In genomic region chr10:116950009-116950769, GRCm38 (mm10) we compare ENCODE assay signal across 8 mouse cellular contexts. TPM values are rescaled to one million over a fixed set of nuclear protein-coding genes. Genes with fewer than 3 reads are reported as not detected.
A peak's percentile ranks its signal among the peaks of the same experiment; 100 is the strongest.
DNase-seq lines count a peak whose midpoint lies in the region; ATAC-seq lines count a peak whose summit lies in the region.

Gene Rab3ip, minus strand, starts transcription at chr10:116950769.

- H3K36me3 ChIP-seq in hindbrain, embryonic 15.5 days, result no peaks in the 10 kb centered on the region

- H3K27ac ChIP-seq in hindbrain, embryonic 15.5 days (replicated peaks), result peak within 1 kb of the TSS; percentile 90

- ATAC-seq in hindbrain, embryonic 15.5 days (ENCODE audit: low FRiP score, low read depth), result peak; percentile 94

- H3K9me3 ChIP-seq in hindbrain, embryonic 15.5 days, result no peaks in the 10 kb centered on the region

- peak; percentile 85 for DNase-seq in R1 (ENCODE audit: low read depth, low spot score)
- peak; percentile 94 to 97 for DNase-seq in cerebellum, postnatal 25 days
- peak; percentile 89 to 92 for DNase-seq in frontal cortex, postnatal 36 days (ENCODE audit: low spot score in 2 of 2)
- peak; percentile 83 for DNase-seq in left cerebral cortex, adult 11 months (ENCODE audit: low spot score)
- peak; percentile 92 to 93 for DNase-seq in lung, postnatal 4 days
- peak; percentile 91 for DNase-seq in retina, postnatal 7 days (ENCODE audit: low read depth, low spot score)
- peak; percentile 88 for DNase-seq in urinary bladder, adult 2 months (ENCODE audit: low spot score)

- peak within 1 kb of the TSS; percentile 70 for H3K9ac ChIP-seq in hindbrain, embryonic 15.5 days

- H3K27me3 ChIP-seq in hindbrain, embryonic 15.5 days, result no peaks in the 10 kb centered on the region

- peak within 1 kb of the TSS; percentile 90 for H3K4me3 ChIP-seq in hindbrain, embryonic 15.5 days

- peak within 1 kb of the TSS; percentile 64 for H3K4me2 ChIP-seq in hindbrain, embryonic 15.5 days

- WGBS in hindbrain, embryonic 15.5 days, result under 1% methylated on average over 60 of the region's 103 CpGs

- peaks cover 21% of the 10 kb centered on the region for H3K4me1 ChIP-seq in hindbrain, embryonic 15.5 days (replicated peaks)

RNA-seq across cellular contexts. Expression of gene Rab3ip, which starts in this region (rescaled TPM):
- polyA plus RNA-seq in hindbrain, embryonic 15.5 days (2015; fragmentation: Nextera tagmentation; extraction: Ambion mirVana), result 44.3 and 45.1 TPM in 2 replicates
- 53.3 and 53.4 TPM in 2 replicates for polyA plus RNA-seq in urinary bladder, adult 2 months (2012; rRNA removed)

Comparison
In these comparisons a context has a peak if more than half of its experiments do, and no peak if none do; other contexts are left out.
1. Peak in every context shown above with its lines: DNase-seq, ATAC-seq, H3K4me3 ChIP-seq and H3K27ac ChIP-seq.